Mouse (Mus musculus): ENCODE data around the gene Slc2a5.

Gene Slc2a5

DNA sequence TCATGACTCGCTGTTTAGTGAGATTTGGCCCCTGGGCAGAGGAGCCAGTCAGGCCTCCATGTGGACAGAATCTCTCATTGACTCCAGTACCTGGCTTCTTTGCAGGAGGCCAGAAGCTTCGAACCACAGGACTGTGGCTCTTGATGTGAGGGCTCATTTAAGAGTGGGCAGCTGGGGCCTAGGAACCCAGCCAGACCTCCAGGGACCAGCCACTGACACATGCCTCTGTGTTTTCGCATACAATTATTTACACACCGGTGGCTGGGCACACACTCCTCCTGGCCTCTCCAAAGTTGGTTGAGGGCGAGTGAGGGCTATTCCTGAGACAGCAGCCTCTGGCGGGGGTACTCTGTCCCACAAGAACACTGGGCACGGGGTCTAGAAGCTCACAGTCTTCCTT, 21.3 kb downstream of the Slc2a5 start:
- DNase-seq (ENCODE audit: low spot score), result no peak

DNA sequence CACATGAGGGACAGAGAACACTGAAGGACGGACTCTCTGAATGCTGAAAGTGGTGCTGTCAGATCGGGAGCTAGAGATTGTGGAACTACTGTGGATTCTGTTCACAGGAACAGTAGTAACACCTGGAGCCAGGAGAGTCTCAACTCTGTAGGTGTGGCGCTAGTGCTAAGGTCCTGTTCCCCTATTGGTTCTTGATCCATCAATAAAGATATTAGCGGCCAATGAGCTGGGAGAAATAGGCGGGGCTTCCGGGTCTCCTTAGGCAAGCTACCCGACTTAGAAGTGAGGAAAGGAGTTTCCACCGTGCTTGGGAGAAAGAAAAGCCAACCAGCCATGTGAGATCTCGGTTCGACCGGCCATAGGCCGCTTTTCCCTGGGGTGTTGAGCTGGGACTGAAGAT, 25.2 kb downstream of the Slc2a5 start:
- no peak for DNase-seq (ENCODE audit: low spot score)

DNA sequence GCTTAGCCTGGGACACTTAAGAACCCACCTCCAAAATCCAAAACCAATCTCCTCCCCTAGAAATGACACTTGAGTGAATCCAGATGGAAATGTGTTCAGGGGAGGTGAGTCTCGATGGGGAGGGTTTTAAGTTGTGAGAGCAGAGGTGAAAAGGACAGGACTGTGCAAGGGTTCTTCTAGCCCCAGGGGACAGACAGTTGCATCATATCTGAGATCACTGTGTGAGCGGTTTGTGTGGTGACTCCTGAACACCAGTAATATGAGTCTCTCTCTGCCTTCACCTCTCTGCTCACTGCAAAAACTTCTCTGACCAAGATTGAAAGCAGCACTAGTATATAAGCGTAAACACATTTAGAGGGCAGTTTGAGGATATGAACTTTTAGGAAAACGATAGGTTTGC, 27.2 kb downstream of the Slc2a5 start:
- DNase-seq (ENCODE audit: low spot score), result no peak

DNA sequence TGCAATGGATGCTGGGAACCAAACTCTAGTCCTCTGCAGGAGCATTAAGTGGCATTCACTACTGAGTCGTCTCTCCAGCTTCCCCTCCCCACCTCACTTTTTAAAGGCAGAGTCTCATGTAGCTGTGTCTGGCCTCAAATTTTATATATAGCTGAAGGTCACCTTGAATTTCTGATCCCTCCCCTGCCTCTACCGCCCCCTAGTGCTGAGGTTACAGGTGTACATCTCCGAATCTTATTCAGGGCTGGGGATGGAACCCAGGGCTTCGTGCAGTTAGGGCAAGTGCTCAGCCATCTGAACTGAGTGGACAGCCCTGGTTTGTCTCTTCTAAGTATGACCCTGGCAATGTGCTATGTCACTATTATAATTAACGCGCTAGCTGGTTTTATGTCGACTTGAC, 32.0 kb downstream of the Slc2a5 start:
- no peak for DNase-seq (ENCODE audit: low spot score)

DNA sequence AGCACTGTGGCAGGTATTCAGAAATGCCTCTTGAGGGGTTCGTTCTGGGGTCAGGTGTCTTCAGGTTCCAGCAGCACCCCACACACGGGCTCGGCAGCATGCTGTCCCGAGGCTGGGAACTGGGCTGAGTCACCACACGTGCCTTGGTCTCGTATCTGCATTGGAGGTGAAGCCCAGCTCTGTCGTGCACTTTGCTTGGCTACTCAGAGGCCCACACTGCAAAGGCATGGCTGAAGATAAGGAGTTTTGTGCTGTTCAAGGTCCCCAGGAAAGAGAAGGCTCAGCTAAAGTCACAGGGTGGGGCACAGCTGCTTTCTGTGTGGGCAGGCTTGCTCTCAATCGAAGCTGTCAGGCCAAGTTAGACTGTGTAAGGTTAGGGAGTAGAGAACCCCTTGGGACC, 33.4 kb downstream of the Slc2a5 start:
- no peak for DNase-seq (ENCODE audit: low spot score)

DNA sequence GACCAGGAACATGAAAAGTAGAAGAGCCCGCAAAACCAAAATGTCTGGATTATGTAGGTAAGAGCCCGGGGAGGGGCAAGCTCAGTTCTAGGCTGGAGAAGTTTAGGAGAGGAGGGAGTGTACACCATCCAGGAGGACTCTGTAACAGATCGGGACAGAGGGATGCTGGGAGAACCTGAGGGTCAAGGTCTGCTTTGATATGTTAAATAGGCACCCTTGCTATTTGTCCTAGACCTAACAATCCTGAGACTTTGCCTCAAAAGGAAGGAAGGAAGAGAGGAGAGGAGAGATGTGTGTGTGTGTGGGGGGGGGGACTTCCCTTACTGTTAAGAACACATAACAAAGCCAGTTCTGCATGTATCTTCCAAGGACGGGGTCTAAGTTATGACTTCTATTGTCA, 36.2 kb downstream of the Slc2a5 start:
- no peak for DNase-seq (ENCODE audit: low spot score)

DNA sequence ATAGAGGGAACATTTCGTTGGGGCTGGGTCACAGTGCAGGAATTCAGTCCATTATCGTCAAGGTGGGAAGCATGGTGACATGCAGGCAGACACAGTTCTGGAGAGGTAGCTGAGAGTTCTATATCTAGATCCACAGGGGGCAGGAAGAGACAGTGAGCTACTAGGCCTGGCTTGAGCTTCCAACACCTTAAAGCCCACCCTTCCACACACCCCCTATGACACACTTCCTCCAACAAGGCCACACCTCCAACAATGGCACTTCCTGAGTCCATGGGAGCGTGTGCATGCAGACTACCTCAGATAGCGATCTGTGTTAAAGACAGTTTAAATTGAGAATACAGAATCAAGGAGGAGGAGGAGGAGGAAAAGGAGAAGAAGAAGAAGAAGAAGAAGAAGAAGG, 36.6 kb downstream of the Slc2a5 start:
- no peak for DNase-seq (ENCODE audit: low spot score)

DNA sequence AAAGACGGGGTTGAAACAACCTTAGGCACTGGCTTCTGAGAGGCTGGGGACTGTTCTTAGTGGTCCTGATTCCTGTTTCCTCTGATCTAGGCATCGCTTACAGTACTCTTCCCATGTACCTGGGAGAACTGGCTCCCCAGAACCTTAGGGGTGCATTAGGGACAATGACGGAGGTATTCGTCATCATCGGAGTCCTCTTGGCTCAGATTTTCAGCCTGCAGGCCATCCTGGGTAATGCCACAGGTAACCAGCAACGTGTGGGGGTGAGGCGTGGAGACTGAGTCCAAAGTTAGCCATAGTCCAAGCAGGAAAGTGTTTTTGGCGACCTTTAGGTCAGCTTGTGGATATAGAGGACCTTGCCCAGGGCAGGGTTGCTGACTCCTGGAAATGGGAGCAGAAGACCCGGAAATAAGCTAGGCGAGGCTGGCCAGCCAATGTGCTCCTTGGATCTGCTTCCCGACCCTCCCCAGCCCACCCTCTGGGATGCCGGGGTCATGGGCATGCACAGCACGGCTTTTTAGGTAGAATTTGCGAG, 38.3 kb downstream of the Slc2a5 start:
- DNase-seq (ENCODE audit: low spot score), result no peak

DNA sequence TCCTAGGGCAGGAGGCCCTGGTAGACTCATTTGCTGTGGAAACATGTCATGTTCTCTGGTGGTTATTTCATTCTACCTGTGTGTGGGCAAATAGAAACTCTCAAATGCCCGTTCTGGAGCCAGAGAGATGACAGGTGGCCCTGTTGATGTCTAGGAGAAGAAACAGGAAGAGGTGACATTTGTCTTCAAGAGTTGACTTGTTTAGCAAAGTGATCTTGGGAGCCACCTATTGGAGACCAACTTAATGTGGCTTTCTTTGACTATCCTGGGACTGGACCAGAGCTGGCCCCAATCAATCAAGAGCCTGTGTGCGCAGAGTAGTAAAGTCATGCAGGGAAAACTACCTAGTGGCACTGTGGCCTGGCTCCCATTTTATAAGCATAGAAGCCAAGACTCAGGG, 40.4 kb downstream of the Slc2a5 start:
- DNase-seq (ENCODE audit: low spot score), result no peak

DNA sequence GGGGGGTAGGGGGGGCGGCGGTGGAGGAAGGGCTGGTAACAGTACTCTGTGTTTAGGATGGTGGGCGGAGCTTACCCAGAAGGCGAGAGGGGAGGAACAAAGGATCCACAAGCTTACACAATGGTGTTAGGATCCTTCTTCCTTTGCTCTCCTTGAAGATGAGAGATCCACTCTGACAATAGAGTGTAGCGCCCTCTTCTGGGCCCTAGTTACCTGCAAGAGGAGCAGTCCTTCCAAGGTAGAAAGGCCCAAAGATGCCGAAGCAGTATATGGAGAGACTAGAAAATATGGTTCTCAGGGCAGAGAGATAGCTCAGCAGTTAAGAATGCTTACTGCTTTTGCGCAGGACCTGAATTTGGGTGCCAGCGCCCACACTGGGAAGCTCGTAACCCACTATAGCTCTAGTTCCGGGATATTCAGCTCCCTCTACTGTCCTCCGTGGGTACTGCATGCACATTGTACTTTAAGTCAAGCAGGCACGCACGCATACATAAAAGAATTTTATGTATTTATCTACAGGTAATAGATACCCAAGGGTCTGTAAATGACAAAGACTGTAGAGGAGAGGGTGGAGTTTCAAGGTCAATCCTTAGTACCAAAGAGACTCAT, 43.6 kb downstream of the Slc2a5 start:
- no peak for DNase-seq (ENCODE audit: low spot score)

DNA sequence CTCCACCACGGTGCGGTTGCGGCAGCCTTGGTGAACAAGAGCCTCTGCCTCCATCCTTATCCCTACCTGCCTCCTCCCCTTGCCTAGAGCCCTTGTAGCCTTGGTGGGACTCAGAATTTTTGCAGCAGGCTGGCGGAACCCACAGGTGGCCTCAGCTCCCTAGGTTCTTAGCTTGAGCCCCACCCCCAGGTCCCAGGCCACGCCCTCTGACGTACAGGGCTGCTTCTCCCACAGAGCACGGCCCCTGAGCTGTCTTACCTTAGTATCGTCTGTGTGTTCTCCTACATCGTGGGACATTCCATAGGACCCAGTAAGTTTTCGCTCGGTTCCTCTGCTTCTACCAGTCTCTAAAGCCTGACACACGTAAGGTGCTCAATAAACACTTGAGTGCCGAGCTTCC, 45.8 kb downstream of the Slc2a5 start:
- DNase-seq (ENCODE audit: low spot score), result no peak

DNA sequence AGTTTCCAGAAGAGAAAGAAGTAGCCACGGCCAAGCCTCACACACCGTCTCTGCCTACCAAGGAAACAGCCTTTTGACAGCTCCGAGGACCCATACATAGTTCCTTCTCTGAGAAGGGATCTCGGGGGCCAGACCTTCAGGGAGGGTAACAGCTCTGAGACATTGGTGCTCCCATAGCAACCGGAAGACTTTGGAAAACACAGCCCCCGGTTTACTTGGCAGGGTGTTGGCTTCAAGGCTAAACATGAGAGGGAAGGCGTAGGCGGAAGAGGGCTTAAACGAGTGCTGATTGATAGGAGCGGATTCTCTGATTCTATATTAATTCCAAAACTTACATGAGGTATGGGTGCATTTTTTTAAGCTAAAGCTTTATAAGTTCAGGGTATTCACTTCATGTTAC, 49.3 kb downstream of the Slc2a5 start:
- peak; percentile 35 for DNase-seq (ENCODE audit: low spot score)

DNA sequence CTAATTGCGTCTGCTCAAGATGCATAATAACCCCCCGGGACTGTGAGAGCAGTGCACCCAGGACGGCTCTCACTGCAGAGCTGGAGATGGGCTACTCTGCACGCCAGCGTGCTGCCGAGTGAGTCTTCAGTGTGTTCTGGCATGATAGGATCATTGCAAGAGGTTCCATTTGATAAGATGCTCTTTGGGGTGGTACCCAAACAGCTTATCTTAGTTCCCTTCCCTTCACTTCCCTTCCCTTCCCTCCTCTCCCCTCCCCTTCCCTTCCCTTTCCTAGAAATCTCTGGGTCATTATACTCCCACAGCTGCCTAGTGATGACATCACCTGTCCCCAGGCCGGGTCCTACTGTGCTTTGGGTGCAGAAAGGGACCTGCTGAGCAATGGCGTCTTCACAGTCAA, 53.0 kb downstream of the Slc2a5 start:
- DNase-seq (ENCODE audit: low spot score), result no peak

DNA sequence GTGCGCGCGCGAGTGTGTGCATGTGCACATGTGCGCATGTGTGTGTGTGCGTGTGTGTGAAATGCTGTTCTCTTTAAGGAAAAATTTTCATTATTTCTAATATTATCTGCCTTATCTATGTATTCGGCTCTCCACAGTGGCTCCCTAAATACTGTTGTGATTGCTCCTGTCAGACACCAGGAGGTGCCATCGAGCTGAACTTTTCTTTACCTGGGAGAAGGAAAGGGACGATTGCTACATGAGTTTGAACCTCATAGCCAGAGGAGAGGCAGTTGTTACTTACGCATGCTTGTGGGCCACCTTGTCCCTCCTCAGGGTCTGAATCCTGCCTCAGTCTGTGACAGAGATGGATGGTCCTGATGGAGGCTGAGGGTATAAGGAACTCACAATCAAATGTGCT, 54.2 kb downstream of the Slc2a5 start:
- no peak for DNase-seq (ENCODE audit: low spot score)

DNA sequence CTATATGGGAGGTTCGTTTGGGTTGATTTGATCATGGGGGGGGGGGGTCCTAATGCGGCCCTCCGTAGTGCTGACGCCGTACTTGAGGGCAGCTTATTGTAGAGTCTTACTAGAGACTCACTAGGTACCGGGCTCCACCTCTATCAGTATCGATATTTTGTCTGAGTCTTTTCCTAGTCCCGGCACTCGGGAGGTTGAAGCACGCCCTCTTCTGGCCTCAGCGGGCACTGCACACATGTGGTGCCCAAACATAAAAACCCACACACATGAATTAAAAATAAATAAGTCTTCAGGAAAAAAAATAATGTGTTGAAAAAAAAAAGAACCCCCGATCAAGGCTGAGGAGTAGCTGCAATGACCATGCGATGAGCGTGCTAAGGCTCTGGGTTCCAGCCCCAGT, 54.9 kb downstream of the Slc2a5 start:
- no peak for DNase-seq (ENCODE audit: low spot score)

DNA sequence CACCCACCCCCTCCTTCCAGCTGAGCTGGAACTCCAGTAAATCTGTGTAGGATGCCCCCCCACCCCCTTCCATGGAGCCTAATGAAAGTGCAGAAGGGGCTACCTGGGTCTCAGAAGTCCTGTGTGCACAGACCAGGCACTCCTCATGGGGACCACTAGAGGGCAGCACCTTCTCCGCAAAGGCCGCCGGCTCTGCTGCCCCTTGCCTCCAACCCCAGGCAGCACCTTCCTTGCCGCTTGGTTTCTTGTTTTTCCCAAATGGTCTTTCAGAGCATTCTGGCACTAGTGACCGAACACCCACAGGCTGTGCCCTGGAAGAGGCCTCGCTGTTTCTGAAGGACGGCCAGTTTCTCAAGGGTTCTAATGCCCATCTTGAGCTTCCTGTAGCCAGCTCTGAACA, 57.5 kb downstream of the Slc2a5 start:
- DNase-seq (ENCODE audit: low spot score), result peak; percentile 40

DNA sequence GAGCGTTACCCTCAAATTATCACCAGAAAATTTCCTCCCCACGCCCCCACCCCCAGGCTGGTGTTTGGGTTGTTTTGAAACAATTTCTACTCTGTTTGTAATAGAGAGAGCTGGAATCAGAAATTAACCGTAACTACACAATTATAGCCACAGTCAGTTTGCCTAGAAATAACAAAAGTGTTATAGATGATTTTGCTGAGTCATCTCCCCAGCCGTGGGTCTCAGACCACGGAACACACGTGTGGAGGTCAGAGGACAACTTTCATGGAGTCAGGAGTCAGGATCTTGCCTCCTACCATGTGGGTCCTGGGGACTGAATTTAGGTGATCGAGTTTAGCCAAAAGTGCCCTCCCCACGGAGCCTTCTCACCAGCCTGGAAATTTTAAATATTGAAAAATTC, 58.0 kb downstream of the Slc2a5 start:
- DNase-seq (ENCODE audit: low spot score), result no peak

DNA sequence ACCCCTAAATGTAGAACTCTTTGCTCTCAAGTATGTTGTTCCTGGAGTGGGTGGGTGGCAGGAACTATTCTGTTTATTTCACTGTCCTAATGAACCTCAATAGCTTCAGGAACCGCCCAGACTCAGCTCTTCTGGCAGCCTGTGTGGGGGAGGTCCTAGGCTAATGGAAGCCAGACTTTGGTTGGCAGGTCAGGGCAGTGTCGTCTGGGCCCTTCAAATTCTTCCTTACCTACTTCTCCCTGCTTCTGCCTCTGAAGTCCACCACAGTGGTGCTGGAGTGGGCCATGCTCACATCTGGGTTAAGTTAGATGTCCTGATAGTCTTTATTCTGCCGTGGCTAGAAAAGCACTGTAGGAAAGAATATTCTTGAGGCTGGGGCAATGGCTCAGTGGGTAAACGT, 59.0 kb downstream of the Slc2a5 start:
- no peak for DNase-seq (ENCODE audit: low spot score)

DNA sequence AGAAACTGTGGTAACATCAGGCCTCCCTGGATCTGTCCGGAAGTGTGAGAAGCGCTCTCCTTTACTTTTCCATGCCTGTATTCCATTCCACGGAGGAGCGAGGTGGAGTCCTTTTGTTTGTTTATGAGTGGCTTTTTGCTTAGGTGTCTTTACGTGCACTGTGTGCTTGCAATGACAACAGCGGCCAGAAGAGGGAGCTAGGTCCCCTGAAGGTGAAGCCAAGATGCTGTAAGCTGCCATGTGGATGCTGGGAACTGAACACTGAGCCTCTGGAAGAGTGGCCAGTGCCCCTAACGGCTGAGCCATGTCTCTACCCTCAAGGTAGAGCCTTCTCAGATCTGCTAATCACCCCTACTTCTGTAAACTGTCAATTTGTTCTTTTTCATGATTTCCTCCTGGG, 62.2 kb downstream of the Slc2a5 start:
- no peak for DNase-seq (ENCODE audit: low spot score)

DNA sequence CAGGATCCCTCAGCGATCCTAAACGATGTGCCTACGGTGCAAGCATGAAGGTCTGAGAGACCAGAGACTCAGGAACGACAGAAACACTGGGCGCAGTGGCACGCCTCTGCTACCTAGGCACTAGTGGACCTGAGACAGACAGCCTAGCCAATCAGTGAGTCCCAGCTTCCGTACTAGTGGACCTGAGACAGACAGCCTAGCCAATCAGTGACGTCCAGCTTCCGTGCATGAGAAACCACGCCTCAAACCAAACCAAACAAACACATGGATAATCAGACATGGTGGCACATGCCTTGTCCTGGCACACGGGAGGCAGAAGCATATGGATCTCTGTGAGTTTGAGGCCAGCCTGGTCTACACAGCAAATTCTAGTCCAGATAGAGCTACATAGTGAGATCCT, 69.2 kb downstream of the Slc2a5 start:
- no peak for DNase-seq (ENCODE audit: low spot score)

DNA sequence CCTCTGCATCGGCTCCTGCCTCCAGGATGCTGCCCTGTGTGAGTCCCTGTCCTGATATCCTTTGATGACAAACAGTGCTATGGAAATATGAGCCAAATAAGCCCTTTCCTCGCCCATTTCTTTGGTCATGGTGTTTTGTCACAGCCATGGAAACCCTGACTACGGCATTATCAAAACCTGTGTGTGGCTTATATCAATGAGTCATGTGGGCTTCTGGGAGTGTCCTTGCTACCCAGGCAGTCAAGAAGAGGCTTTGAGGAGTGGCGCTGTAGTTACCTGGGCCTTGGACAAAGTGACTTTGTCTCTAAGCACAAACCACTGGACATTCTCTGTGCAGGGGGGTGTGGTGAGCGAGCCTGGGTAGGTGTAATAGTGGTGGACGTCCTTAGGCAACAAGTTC, 73.1 kb downstream of the Slc2a5 start:
- no peak for DNase-seq (ENCODE audit: low spot score)
